Mouse (Mus musculus) limb, embryonic 13.5 days (tissue): ENCODE data around the gene Ifit3. TPM values are rescaled to one million over a fixed set of nuclear protein-coding genes. Genes with fewer than 3 reads are reported as not detected.

ENCODE experiments used
- ATAC-seq: fragments of 200-750 bp; cut with Nextera tagmentation; 2 replicates; pipeline ENCODE4 v1.8.0; 2017; ENCODE audit warnings: low read depth, moderate number of reproducible peaks, moderate TSS enrichment; ENCODE audit not compliant: low FRiP score
- H3K27ac ChIP-seq: fragments of 300-500 bp; sonication (generic); 2 replicates; pipeline ENCODE4 v1.5.1; 2015; ENCODE audit warnings: inconsistent platforms, mild to moderate bottlenecking, moderate library complexity
- H3K27me3 ChIP-seq: fragments of 300-500 bp; sonication (generic); 2 replicates; pipeline ENCODE4 v1.6.1; 2015; ENCODE audit warnings: mild to moderate bottlenecking, inconsistent platforms
- H3K36me3 ChIP-seq: fragments of 300-500 bp; sonication (generic); 2 replicates; pipeline ENCODE4 v1.6.1; 2015; ENCODE audit warnings: inconsistent platforms, mild to moderate bottlenecking, moderate library complexity
- H3K4me1 ChIP-seq: fragments of 300-500 bp; sonication (generic); 2 replicates; pipeline ENCODE4 v1.6.1; 2015; ENCODE audit warnings: inconsistent platforms
- H3K4me2 ChIP-seq: fragments of 300-500 bp; sonication (generic); replicated peaks from 2 replicates; pipeline ENCODE4 v1.6.1; 2015; ENCODE audit warnings: inconsistent platforms, mild to moderate bottlenecking, moderate library complexity
- H3K4me3 ChIP-seq: fragments of 300-500 bp; sonication (generic); 2 replicates; pipeline ENCODE4 v1.5.1; 2015; ENCODE audit warnings: moderate library complexity, mild to moderate bottlenecking, inconsistent platforms
- H3K9ac ChIP-seq: fragments of 300-500 bp; sonication (generic); 2 replicates; pipeline ENCODE4 v1.6.1; 2015; ENCODE audit warnings: mild to moderate bottlenecking, inconsistent platforms
- H3K9me3 ChIP-seq: fragments of 300-500 bp; sonication (generic); 2 replicates; pipeline ENCODE4 v1.6.1; 2016; ENCODE audit warnings: inconsistent platforms
- WGBS: fragments of 180-500 bp; shearing (Covaris S2); methylation state at CpG from one replicate; pipeline ENCODE4 v1.1.7; 2015; 5-methylcytosine and 5-hydroxymethylcytosine counted together
- polyA plus RNA-seq: library from polyadenylated mRNA; unstranded; fragments of >200 nt; fragmentation: Nextera tagmentation; extraction: Ambion mirVana; gene quantifications from 2 replicates; pipeline ENCODE4 v1.2.1, GENCODE M21; 2015

The Ifit3 gene
- polyA plus RNA-seq, 1 experiment from 2014 or later: 1.7 TPM

DNA sequence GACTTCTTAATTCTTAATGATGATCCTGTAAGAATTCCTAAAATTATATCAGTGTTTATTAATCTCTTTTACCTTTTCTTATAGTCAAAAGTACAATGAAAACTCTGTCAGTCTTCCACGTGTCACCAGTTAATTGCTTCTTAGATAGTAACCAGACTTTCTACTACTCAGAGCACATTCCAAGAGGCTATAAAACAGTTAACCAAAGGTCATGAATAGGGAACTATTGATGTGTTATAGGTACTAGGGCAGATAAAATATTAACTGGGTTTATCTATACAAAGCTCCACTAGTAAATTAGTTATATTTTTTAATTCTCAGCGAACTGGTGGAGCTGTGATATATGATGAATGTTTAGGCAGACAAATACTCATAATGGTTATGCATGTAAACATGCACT, 44.2 kb downstream of the Ifit3 start:
- no peaks in the 10 kb centered on the region for H3K36me3 ChIP-seq
- ATAC-seq: no peak
- no peak overlapping the region for H3K27ac ChIP-seq
- H3K9me3 ChIP-seq: no peaks in the 10 kb centered on the region
- H3K4me2 ChIP-seq: no peak overlapping the region
- no peaks in the 10 kb centered on the region for H3K27me3 ChIP-seq
- H3K9ac ChIP-seq: no peak overlapping the region
- no peak overlapping the region for H3K4me3 ChIP-seq
- WGBS: 46% methylated on average over 2 of the region's 2 CpGs
- H3K4me1 ChIP-seq: no peaks in the 10 kb centered on the region

DNA sequence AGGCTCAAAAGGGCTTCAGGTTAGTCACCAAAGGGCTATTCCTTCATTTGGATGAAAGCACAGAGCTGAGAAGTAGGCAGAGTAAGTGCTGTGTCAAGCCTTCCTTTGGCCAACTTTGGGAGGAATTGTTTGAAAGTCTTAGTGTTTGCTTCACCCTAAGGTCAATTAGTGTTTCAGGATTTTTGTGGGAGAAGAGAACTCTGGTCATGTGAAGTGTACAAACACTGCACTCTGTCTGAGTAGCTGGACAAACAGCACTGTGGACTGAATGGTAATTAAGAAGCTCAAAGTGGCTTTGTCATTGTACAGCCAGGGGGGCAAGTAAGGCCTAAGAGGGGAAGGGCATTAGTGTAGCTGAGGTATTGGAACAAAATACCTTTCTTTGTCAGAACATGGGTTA, 48.2 kb downstream of the Ifit3 start:
- no peaks in the 10 kb centered on the region for H3K4me1 ChIP-seq
- H3K27ac ChIP-seq: no peak overlapping the region
- no peak overlapping the region for H3K4me3 ChIP-seq
- no peaks in the 10 kb centered on the region for H3K36me3 ChIP-seq
- ATAC-seq: no peak
- H3K27me3 ChIP-seq: no peaks in the 10 kb centered on the region
- H3K9ac ChIP-seq: no peak overlapping the region
- H3K9me3 ChIP-seq: no peaks in the 10 kb centered on the region
- no peak overlapping the region for H3K4me2 ChIP-seq

DNA sequence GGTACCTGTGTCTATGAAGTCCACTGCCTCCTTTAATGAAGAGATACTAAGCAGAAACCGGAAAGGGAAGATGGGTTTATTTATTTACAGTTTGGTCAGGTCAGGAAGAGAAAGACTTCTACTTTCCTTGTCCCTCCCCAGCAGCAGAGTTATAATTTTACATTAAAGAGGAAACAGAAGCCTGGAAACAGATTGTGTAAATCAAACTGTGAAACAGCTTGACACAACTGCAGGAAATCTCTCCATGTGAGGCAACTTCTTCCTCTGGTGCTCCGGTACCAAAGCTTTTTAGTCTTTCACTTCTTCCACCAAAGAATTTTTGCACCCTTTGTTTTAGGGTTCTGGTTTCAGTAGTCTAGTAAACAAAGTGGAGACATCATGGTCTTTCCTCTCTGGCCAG, 50.2 kb downstream of the Ifit3 start:
- Histone ChIP-seq H3K4me3 (no peak overlapping the region), H3K27me3 (no peaks in the 10 kb centered on the region), H3K4me2 (no peak overlapping the region), H3K4me1 (no peaks in the 10 kb centered on the region), H3K9me3 (no peaks in the 10 kb centered on the region), H3K9ac (no peak overlapping the region), H3K27ac (no peak overlapping the region), H3K36me3 (no peaks in the 10 kb centered on the region)
- no peak for ATAC-seq
- whole genome bisulfite sequencing: 78% methylated on average over 2 of the region's 2 CpGs

DNA sequence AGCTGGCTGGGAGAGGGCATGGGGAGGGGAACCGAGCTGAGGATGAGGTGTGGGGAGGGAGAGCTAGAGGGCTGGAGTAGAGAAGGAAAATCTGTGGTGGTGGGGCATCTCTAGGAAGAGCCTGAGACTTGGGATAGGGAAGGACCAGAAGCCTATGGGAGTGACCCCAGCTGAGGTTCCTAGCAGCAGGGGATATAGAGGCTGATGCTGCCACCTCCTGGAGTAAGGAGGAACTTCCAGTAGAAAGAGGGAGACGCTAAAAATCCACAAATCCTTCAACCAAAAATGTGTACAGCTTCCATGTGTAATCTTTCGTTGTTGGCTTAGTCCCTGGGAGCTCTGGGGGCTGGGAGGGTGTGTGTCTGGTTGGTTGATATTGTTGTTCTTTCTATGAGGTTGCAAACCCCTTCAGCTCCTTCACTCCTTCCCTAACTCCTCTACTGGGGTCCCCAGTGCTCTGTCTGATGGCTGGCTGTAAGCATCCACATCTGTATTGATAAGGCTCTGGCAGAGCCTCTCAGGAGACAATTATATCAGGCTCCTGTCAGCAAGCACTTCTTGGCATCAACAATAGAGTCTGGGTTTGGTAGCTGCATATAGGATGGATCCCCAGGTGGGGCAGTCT, 53.7 kb downstream of the Ifit3 start:
- no peak overlapping the region for H3K4me3 ChIP-seq
- ATAC-seq: peak; percentile 67; the same call in 1 of the 2 replicates
- no peak overlapping the region for H3K27ac ChIP-seq
- H3K27me3 ChIP-seq: 0 out of 2 replicates have a peak, but pooled peaks cover 3% of the 10 kb centered on the region
- no peaks in the 10 kb centered on the region for H3K36me3 ChIP-seq
- no peak overlapping the region for H3K9ac ChIP-seq
- WGBS: 7% methylated on average over 3 of the region's 3 CpGs
- no peaks in the 10 kb centered on the region for H3K9me3 ChIP-seq
- H3K4me1 ChIP-seq: peaks cover 9% of the 10 kb centered on the region; the same call in 1 of the 2 replicates
- no peak overlapping the region for H3K4me2 ChIP-seq

Other genes with a start within 250 kb of the Ifit3 start
- 16.4 and 17.5 TPM in 2 replicates for gene Ch25h, start 108.4 kb upstream of the Ifit3 start, polyA plus RNA-seq
- 42.0 and 46.0 TPM in 2 replicates for gene Lipa, start 56.1 kb upstream of the Ifit3 start, polyA plus RNA-seq
- gene Ifit2, start 32.8 kb upstream of the Ifit3 start, polyA plus RNA-seq: 10.9 and 11.2 TPM in 2 replicates
- gene Ifit1bl1, start 18.4 kb downstream of the Ifit3 start, polyA plus RNA-seq: 0.59 and 0.64 TPM in 2 replicates
- 0.70 and 0.78 TPM in 2 replicates for gene Ifit3b, start 24.4 kb downstream of the Ifit3 start, polyA plus RNA-seq
- gene Ifit1bl2, start 57.2 kb downstream of the Ifit3 start, polyA plus RNA-seq: 0.23 and 0.36 TPM in 2 replicates
- gene Ifit1, start 57.3 kb downstream of the Ifit3 start, polyA plus RNA-seq: 0.60 and 0.88 TPM in 2 replicates
- 0.55 and 0.61 TPM in 2 replicates for gene Slc16a12, start 163.8 kb downstream of the Ifit3 start, polyA plus RNA-seq